Mouse (Mus musculus): Measurements from ENCODE around the gene H2al1c.
"Not testable (repeated sequence)": the region's sequence is repeated elsewhere in the genome, so short reads cannot be mapped to it uniquely, and the experiment has no call there.

The H2al1c gene

DNA sequence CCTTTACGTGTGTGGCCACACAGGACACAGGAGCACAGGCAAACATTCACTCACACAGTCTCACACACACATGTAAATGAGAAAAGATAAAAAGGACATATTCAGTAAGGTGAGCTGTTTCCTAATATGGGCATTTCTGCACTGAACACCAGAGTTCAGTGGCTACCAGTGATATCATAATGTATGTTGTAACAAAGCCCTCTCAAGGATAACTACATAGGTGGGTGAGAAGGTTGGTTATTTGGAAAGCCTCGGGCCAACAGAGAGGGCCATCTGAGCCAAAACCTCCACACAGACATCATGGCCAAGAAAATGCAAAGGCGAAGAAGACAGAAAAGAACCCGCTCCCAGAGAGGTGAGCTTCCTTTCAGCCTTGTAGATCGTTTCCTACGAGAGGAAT, at the start of gene H2al1c:
Gene H2al1c, plus strand, starts transcription at position 301 of the 400 bp plus-strand sequence.
- DNase-seq, result not testable (repeated sequence)

GRCm38 (mm10) chrX:11264918-11265317, 40.5 kb upstream of the H2al1c start:
- no peak for DNase-seq

- DNase-seq, result no peak
Observed at GRCm38 (mm10) chrX:11267791-11268190, 37.7 kb upstream of the H2al1c start.

GRCm38 (mm10) chrX:11269074-11269473, 36.4 kb upstream of the H2al1c start:
- DNase-seq, result peak; percentile 28

DNA sequence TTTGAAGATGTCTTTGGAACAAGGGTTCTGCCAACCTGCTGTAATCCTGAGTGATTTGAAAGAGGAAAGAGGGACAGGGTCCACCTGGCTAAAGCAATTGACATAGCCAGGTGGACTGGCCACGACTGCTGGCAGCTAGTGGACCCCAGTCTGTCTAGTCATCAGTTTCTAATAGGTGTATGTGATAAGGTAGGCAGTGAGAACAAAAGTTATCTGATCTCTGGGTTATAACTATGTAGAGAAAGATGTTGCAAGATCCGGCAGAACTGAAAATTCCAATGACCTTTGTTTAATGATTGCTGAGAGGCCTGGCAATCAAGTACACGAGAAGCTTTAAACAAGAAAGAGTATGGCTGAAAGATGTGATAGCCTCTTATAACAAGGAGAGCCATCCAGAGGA, 32.3 kb upstream of the H2al1c start:
- no peak for DNase-seq

DNA sequence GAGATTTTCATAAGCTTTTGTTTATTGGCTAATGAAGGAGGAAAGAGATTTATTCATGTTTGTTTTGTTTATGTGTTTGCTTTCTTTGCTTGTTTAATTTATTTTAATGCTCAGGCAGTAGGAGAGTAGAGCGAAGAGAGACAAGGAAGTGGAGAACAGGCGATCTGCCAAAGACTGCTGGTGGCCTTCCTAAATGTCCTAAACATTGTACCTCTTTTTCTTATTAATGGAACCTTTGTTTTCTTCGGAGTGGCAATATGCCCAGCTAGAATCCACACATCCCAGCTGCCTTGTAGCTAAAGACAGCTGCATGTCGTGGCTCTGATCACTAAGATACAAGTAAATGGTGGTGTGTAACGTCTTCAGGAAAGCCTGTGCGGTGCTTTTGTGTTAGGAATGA, 28.4 kb upstream of the H2al1c start:
- no peak for DNase-seq

- no peak for DNase-seq
Observed at GRCm38 (mm10) chrX:11280741-11281140, 24.7 kb upstream of the H2al1c start.

DNA sequence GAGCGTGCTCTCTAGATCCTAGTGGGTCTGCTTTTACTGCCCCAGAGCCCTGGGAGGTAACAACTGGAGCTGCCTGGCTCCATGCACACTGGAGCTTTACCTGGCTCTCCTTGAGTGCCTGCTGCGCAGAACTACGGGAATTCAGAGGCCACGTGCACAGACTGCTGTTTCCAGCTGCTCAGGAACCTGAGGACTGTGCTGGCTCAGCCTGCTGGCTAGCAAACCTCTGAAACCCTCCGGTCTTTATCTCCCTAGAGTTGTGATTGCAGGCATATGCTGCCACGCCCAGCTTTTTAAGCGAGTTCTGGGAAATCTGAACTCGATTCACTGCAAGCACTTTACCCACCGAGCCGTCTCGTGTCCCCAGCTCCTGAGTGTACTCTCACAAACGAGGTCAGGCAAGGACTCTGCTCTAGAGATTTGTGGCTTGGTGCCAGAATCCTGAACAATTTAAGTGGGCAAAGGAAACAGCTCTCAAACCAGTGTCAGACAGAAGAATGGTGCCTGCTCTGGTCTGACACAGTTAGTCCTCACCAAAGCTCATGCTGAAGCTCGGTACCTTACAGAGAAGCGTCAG, 17.1 kb upstream of the H2al1c start:
- no peak for DNase-seq

GRCm38 (mm10) chrX:11289244-11289643, 16.2 kb upstream of the H2al1c start:
- DNase-seq, result no peak

- DNase-seq, result not testable (repeated sequence)
Observed at GRCm38 (mm10) chrX:11298957-11299356, 6.5 kb upstream of the H2al1c start, which contains the start of gene H2al1a. Gene H2al1a (plus strand): TSS chrX:11299257.

DNA sequence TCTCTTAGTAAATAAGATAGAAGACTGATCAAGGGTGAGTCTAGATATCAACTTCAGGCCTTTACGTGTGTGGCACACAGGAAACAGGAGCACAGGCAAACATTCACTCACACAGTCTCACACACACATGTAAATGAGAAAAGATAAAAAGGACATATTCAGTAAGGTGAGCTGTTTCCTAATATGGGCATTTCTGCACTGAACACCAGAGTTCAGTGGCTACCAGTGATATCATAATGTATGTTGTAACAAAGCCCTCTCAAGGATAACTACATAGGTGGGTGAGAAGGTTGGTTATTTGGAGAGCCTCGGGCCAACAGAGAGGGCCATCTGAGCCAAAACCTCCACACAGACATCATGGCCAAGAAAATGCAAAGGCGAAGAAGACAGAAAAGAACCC, 3.3 kb upstream of the H2al1c start, which contains the start of gene H2al1b:
Gene H2al1b, plus strand, starts transcription at position 301 of the 400 bp plus-strand sequence.
- not testable (repeated sequence) for DNase-seq

GRCm38 (mm10) chrX:11308524-11308923, 3.1 kb downstream of the H2al1c start, which contains the start of gene H2al1d:
Gene H2al1d (plus strand): TSS chrX:11308824.
- DNase-seq, result not testable (repeated sequence)

- DNase-seq, result not testable (repeated sequence)
Observed at GRCm38 (mm10) chrX:11311634-11312033, 6.2 kb downstream of the H2al1c start, which contains the start of gene H2al1e. Gene H2al1e (plus strand): TSS chrX:11311934.

DNA sequence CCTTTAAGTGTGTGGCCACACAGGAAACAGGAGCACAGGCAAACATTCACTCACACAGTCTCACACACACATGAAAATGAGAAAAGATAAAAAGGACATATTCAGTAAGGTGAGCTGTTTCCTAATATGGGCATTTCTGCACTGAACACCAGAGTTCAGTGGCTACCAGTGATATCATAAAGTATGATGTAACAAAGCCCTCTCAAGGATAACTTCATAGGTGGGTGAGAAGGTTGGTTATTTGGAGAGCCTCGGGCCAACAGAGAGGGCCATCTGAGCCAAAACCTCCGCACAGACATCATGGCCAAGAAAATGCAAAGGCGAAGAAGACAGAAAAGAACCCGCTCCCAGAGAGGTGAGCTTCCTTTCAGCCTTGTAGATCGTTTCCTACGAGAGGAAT, 9.4 kb downstream of the H2al1c start, which contains the start of gene H2al1f:
Gene H2al1f, plus strand, starts transcription at position 301 of the 400 bp plus-strand sequence.
- DNase-seq, result not testable (repeated sequence)

GRCm38 (mm10) chrX:11317956-11318355, 12.5 kb downstream of the H2al1c start, which contains the start of gene H2al1g:
Gene H2al1g (plus strand): TSS chrX:11318256.
- DNase-seq, result not testable (repeated sequence)

GRCm38 (mm10) chrX:11321192-11321591, 15.7 kb downstream of the H2al1c start, which contains the start of gene H2al1h:
Gene H2al1h (plus strand): TSS chrX:11321492.
- DNase-seq, result not testable (repeated sequence)

GRCm38 (mm10) chrX:11324359-11324758, 18.9 kb downstream of the H2al1c start, which contains the start of gene H2al1i:
Gene H2al1i (plus strand): TSS chrX:11324659.
- not testable (repeated sequence) for DNase-seq

GRCm38 (mm10) chrX:11327522-11327921, 22.1 kb downstream of the H2al1c start, which contains the start of gene H2al1j:
Gene H2al1j (plus strand): TSS chrX:11327822.
- DNase-seq, result not testable (repeated sequence)

DNA sequence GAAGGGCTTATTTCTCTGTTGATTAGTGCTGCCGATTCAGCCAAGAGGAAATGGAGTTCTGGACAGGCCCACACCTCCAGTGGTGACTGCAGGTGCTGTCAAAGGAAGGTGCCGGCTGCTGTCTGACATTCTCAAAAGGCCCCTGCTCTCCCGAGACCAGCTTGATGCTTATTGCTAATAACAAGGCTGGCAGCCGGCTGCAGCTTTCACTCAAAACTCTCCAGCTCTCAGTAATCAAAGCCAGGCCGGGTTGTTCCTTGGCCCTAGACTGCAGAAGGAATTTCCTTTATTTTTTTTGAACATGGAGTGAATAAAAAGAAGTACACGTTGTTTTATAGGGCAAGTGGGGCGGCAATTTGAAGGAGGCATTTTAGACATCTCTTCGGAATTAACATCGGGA, 40.3 kb downstream of the H2al1c start:
- peak; percentile 19 for DNase-seq

DNA sequence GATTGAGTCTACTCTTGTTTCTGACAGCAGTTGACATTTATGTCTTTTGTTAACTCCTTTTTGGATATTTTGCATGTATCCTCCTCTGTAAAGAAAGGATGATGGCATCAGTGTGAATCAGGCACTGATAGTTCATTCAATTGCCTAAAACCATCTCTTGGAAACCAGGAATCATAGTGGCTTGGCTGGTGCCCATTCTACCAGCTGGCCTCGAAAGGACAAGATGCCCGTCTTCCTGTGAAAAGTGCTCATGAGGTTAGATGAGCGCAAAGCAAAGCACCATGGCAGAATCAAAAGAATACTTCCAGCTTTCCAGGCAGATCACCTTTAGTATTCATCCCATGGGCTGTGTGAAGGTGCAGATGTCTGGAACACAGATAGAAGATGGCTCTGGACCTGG, 41.3 kb downstream of the H2al1c start:
- peak; percentile 10 for DNase-seq
